Comparison of ENCODE assay signal across 20 mouse cellular contexts in the genomic region with DNA sequence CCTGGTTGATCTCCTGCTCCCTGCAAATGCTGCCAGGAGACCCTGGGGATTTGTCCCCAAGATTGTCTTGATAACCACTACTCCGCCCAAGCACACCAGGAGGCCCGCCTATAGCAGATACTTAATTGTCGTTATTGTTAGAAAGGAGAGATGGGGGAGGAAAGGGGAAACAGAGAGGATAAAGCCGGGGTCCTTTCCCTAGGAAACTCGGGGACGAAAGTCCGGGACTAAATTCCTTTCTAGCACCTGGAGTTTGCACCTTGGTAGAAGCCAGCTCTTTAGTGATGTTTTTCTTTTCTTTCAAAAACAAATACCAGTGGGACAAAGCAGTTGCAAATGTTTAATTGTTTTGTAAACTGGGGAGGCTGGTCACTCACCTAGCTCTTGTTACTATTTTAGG. TPM values are rescaled to one million over a fixed set of nuclear protein-coding genes. Genes with fewer than 3 reads are reported as not detected.
DNase-seq lines count a peak whose midpoint lies in the region; ATAC-seq and TF ChIP-seq lines count a peak whose summit lies in the region.
"Had no signal": no experiment of that assay in that cellular context is flagged by ENCODE, and none has a peak within 500 bp of the region (broad histone marks: within the 10 kb centered on the region; RNA-seq: fewer than 3 reads in every experiment).

No protein-coding gene starts in this region.

- H3K36me3 ChIP-seq in hindbrain, embryonic 13.5 days, result no peaks in the 10 kb centered on the region
- peaks cover 6% of the 10 kb centered on the region; the same call in 1 of the 2 replicates for H3K36me3 ChIP-seq in limb, embryonic 14.5 days (ENCODE audit: control insufficient read depth, insufficient read depth, low read length)
- H3K36me3 ChIP-seq in heart, adult 2 months (ENCODE audit: control insufficient read depth, insufficient read depth, low read length), result no peaks in the 10 kb centered on the region
- H3K36me3 ChIP-seq: heart, embryonic 13.5 days; liver, embryonic 12.5 days; lung, embryonic 15.5 days had no signal

- 1% methylated on average over 7 of the region's 7 CpGs for WGBS in hindbrain, embryonic 13.5 days
- 12% methylated on average over 7 of the region's 7 CpGs for WGBS in limb, embryonic 14.5 days
- WGBS in heart, adult 2 months, result 21% methylated on average over 7 of the region's 7 CpGs

- no peaks in the 10 kb centered on the region for H3K9me3 ChIP-seq in hindbrain, embryonic 13.5 days
- H3K9me3 ChIP-seq in limb, embryonic 14.5 days (ENCODE audit: control insufficient read depth, low read length), result no peaks in the 10 kb centered on the region
- H3K9me3 ChIP-seq: heart, embryonic 13.5 days; liver, embryonic 12.5 days; lung, embryonic 15.5 days had no signal

- peak overlapping the region; percentile 90 for H3K27ac ChIP-seq in hindbrain, embryonic 13.5 days
- H3K27ac ChIP-seq in limb, embryonic 14.5 days (replicated peaks; ENCODE audit: low read depth, low read length), result peak overlapping the region; percentile 89
- no peak overlapping the region for H3K27ac ChIP-seq in heart, adult 2 months
- H3K27ac ChIP-seq: heart, embryonic 13.5 days; left cerebral cortex, adult 2 months; liver, embryonic 12.5 days; lung, embryonic 15.5 days had no signal

- peak overlapping the region; percentile 86 for H3K9ac ChIP-seq in hindbrain, embryonic 13.5 days
- H3K9ac ChIP-seq in limb, embryonic 14.5 days (ENCODE audit: low read depth, low read length, severe bottlenecking), result peak overlapping the region; percentile 95
- H3K9ac ChIP-seq in heart, adult 2 months (ENCODE audit: low read depth, low read length), result no peak overlapping the region
- H3K9ac ChIP-seq: heart, embryonic 13.5 days; liver, embryonic 12.5 days; lung, embryonic 15.5 days had no signal

- TF ChIP-seq CTCF in heart, adult 2 months (IDR thresholded peaks at IDR 0.05), result no peak

- ATAC-seq in hindbrain, embryonic 13.5 days (ENCODE audit: low FRiP score), result no peak
- ATAC-seq in limb, embryonic 14.5 days (ENCODE audit: low FRiP score, low read depth), result no peak
- ATAC-seq: liver, embryonic 12.5 days had no signal

- TF ChIP-seq POLR2A in limb, embryonic 14.5 days (IDR thresholded peaks at IDR 0.05; ENCODE audit: borderline replicate concordance, extremely low read depth, insufficient read depth, insufficient read length), result no peak
- no peak for TF ChIP-seq POLR2A in heart, adult 2 months (IDR thresholded peaks at IDR 0.05; ENCODE audit: insufficient read depth, low read depth, low read length)

- no peaks in the 10 kb centered on the region for H3K79me2 ChIP-seq in heart, adult 2 months (replicated peaks; ENCODE audit: control insufficient read depth, insufficient read depth, low read length)

- intact Hi-C loops in heart, adult 2 months (cut with DNase I), result no loop called here

- peak; percentile 25 for DNase-seq in retina, embryonic 14.5 days (ENCODE audit: low spot score)
- no peak for DNase-seq in retina, postnatal 1 day
- DNase-seq in limb, embryonic 14.5 days (ENCODE audit: low spot score), result no peak
- no peak for DNase-seq in heart, adult 2 months
- DNase-seq in layer of hippocampus, adult 18-20 months (ENCODE audit: low spot score in 2 of 2), result no peak
- DNase-seq in heart, adult 18-20 months, result no peak
- DNase-seq in kidney, adult 18-20 months, result no peak
- DNase-seq: adrenal gland, postnatal 25 days; cerebellum, adult 9-10 months; gastrocnemius, postnatal 36 days; kidney, adult 2 months; kidney, postnatal 25 days; right cerebral cortex, postnatal 4 days; thymus, adult 18-20 months had no signal

- peaks cover 96% of the 10 kb centered on the region for H3K27me3 ChIP-seq in hindbrain, embryonic 13.5 days
- peaks cover 61% of the 10 kb centered on the region for H3K27me3 ChIP-seq in limb, embryonic 14.5 days (ENCODE audit: control insufficient read depth, insufficient read depth, low read length)
- H3K27me3 ChIP-seq in heart, adult 2 months (ENCODE audit: control insufficient read depth, insufficient read depth, low read length), result peaks cover 49% of the 10 kb centered on the region

- TF ChIP-seq EP300 in heart, adult 2 months (IDR thresholded peaks at IDR 0.05; ENCODE audit: insufficient read depth, low read depth, low read length), result no peak

- peaks cover 31% of the 10 kb centered on the region for H3K4me1 ChIP-seq in hindbrain, embryonic 13.5 days (replicated peaks)
- H3K4me1 ChIP-seq in limb, embryonic 14.5 days (ENCODE audit: control insufficient read depth, insufficient read depth, low read length), result peaks cover 13% of the 10 kb centered on the region
- H3K4me1 ChIP-seq in heart, adult 2 months (ENCODE audit: control insufficient read depth, insufficient read depth, low read length), result no peaks in the 10 kb centered on the region

- H3K4me2 ChIP-seq in hindbrain, embryonic 13.5 days, result peak overlapping the region; percentile 55
- H3K4me2 ChIP-seq in limb, embryonic 14.5 days (replicated peaks; ENCODE audit: low read depth, low read length, severe bottlenecking), result peak overlapping the region; percentile 64
- H3K4me2 ChIP-seq: heart, embryonic 13.5 days had no signal

- H3K4me3 ChIP-seq in hindbrain, embryonic 13.5 days, result peak overlapping the region; percentile 48
- peak overlapping the region; percentile 57 for H3K4me3 ChIP-seq in limb, embryonic 14.5 days (replicated peaks; ENCODE audit: low read length)
- no peak overlapping the region for H3K4me3 ChIP-seq in heart, adult 2 months
- H3K4me3 ChIP-seq: heart, embryonic 13.5 days; left cerebral cortex, adult 2 months; liver, embryonic 12.5 days; lung, embryonic 15.5 days had no signal

RNA-seq across cellular contexts. Expression of a gene that starts 3.0 kb away (rescaled TPM):
- polyA plus RNA-seq in hindbrain, embryonic 13.5 days (2015; fragmentation: Nextera tagmentation; extraction: Ambion mirVana), result 6.3 and 6.7 TPM in 2 replicates
- polyA plus RNA-seq in limb, embryonic 14.5 days (2012; rRNA removed), result 28.3 and 40.0 TPM in 2 replicates
- polyA plus RNA-seq in limb, embryonic 14.5 days (2014; fragmentation: Nextera tagmentation; extraction: Ambion mirVana), result 6.3 and 8.4 TPM in 2 replicates
- total RNA-seq in heart, adult 2 months (2021), result under 1 TPM in 1 of 2 experiments, not detected in 1; 0.18 TPM
- 0.06 and 0.08 TPM in 2 replicates for polyA plus RNA-seq in heart, adult 2 months (2012; rRNA removed)
- under 1 TPM; 0.30 to 0.53 TPM for total RNA-seq in layer of hippocampus, adult 18-20 months (2021)
- under 1 TPM in 1 of 2 experiments, not detected in 1; 0.05 TPM for total RNA-seq in heart, adult 18-20 months (2021)
- total RNA-seq: hematopoietic stem cell, adult 5-6 weeks had no signal
- polyA plus RNA-seq: heart, embryonic 13.5 days; liver, embryonic 12.5 days had no signal
